Mouse (Mus musculus): ENCODE measurements around the gene Acox2. TPM values are rescaled to one million over a fixed set of nuclear protein-coding genes. Genes with fewer than 3 reads are reported as not detected.

Acox2 gene
- polyA plus RNA-seq, 1 experiment from 2014 or later = 0.47 TPM

- H3K4me2 ChIP-seq = no peak overlapping the region
- no peak overlapping the region for H3K27ac ChIP-seq (ENCODE audit: low read depth)
- H3K27me3 ChIP-seq (ENCODE audit: insufficient read depth, low read length) = no peaks in the 10 kb centered on the region
- 66% methylated on average over 7 of the region's 7 CpGs for WGBS
- TF ChIP-seq CTCF (IDR thresholded peaks at IDR 0.05; ENCODE audit: low read depth) = peak; percentile 49
- no peak for DNase-seq
- no peaks in the 10 kb centered on the region for H3K4me1 ChIP-seq (ENCODE audit: insufficient read depth)
- H3K9ac ChIP-seq = no peak overlapping the region
- no peak overlapping the region for H3K4me3 ChIP-seq (ENCODE audit: low read depth, low read length)
- no peaks in the 10 kb centered on the region for H3K9me3 ChIP-seq (ENCODE audit: low read depth, low read length)
- no peak for ATAC-seq (ENCODE audit: insufficient read depth)
- H3K36me3 ChIP-seq (ENCODE audit: insufficient read depth) = peaks cover 10% of the 10 kb centered on the region; the same call in 1 of the 2 replicates
These were observed 38.8 kb downstream of the Acox2 start for GRCm38 (mm10) chr14:8220306-8220705.

DNA sequence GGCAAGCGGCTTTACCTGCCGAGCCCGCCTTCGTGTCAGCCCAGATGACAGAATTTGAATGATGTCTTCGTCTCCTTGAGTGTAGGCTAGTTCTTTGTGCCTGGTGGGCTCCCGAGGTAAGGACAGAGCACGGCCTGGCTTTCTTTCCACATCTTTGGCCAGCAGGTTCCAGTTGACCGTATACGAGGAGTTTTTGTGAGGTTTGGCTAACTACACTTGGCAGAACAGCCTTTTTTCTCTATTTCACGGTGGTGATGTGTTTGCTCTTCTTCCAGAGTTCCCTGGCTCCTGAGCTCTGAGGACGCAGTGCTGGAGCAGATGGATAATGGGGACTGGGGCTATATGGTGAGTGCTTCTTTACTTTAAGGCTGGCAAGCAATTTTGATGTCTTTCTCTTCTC is 39.3 kb downstream of the Acox2 start:
- WGBS = 68% methylated on average over 11 of the region's 11 CpGs
- Histone ChIP-seq H3K27me3 (ENCODE audit: insufficient read depth, low read length) (no peaks in the 10 kb centered on the region), H3K4me3 (ENCODE audit: low read depth, low read length) (no peak overlapping the region), H3K4me1 (ENCODE audit: insufficient read depth) (no peaks in the 10 kb centered on the region), H3K27ac (ENCODE audit: low read depth) (no peak overlapping the region), H3K36me3 (ENCODE audit: insufficient read depth) (peaks cover 10% of the 10 kb centered on the region; the same call in 1 of the 2 replicates), H3K4me2 (no peak overlapping the region), H3K9me3 (ENCODE audit: low read depth, low read length) (no peaks in the 10 kb centered on the region), H3K9ac (no peak overlapping the region)
- DNase-seq (no peak), ATAC-seq (ENCODE audit: insufficient read depth) (no peak)
- TF ChIP-seq CTCF (IDR thresholded peaks at IDR 0.05; ENCODE audit: low read depth) = no peak

- no peak overlapping the region for H3K4me2 ChIP-seq
- H3K36me3 ChIP-seq (ENCODE audit: insufficient read depth) = peaks cover 8% of the 10 kb centered on the region; the same call in 1 of the 2 replicates
- no peaks in the 10 kb centered on the region for H3K27me3 ChIP-seq (ENCODE audit: insufficient read depth, low read length)
- H3K4me3 ChIP-seq (ENCODE audit: low read depth, low read length) = no peak overlapping the region
- no peak overlapping the region for H3K9ac ChIP-seq
- no peaks in the 10 kb centered on the region for H3K4me1 ChIP-seq (ENCODE audit: insufficient read depth)
- H3K27ac ChIP-seq (ENCODE audit: low read depth) = no peak overlapping the region
- H3K9me3 ChIP-seq (ENCODE audit: low read depth, low read length) = no peaks in the 10 kb centered on the region
- 35% methylated on average over 10 of the region's 10 CpGs for WGBS
- no peak for ATAC-seq (ENCODE audit: insufficient read depth)
- no peak for TF ChIP-seq CTCF (IDR thresholded peaks at IDR 0.05; ENCODE audit: low read depth)
- peak; percentile 15 for DNase-seq
These were observed 40.3 kb downstream of the Acox2 start for GRCm38 (mm10) chr14:8218730-8219380.

DNA sequence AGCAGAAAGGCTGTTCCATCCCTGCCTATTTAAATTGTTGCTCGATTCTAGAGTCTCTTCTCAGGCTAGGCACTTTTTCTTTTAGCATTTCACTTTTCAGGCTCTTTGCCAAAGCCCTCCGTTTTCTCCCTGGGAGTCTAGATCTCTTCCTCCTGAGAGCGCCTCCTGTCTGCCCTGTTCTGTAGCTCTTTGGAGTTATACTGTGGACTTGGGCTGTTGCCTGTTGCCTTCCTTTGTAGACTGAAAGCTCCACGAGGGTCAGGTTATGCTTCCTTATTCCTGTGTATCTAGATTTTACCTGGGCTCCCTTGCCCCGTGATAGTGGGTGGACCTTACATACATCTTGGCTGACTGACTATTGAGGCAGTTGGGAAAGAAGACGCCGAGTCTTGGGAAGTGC is 40.9 kb downstream of the Acox2 start:
- no peaks in the 10 kb centered on the region for H3K9me3 ChIP-seq (ENCODE audit: low read depth, low read length)
- H3K27me3 ChIP-seq (ENCODE audit: insufficient read depth, low read length) = no peaks in the 10 kb centered on the region
- 55% methylated on average over 7 of the region's 7 CpGs for WGBS
- no peaks in the 10 kb centered on the region for H3K4me1 ChIP-seq (ENCODE audit: insufficient read depth)
- 0 out of 2 replicates have a peak, but pooled peaks have one; percentile 7 for TF ChIP-seq CTCF (IDR thresholded peaks at IDR 0.05; ENCODE audit: low read depth)
- no peak for ATAC-seq (ENCODE audit: insufficient read depth)
- H3K27ac ChIP-seq (ENCODE audit: low read depth) = no peak overlapping the region
- no peak for DNase-seq
- no peak overlapping the region for H3K9ac ChIP-seq
- no peak overlapping the region for H3K4me2 ChIP-seq
- H3K4me3 ChIP-seq (ENCODE audit: low read depth, low read length) = no peak overlapping the region
- H3K36me3 ChIP-seq (ENCODE audit: insufficient read depth) = peaks cover 7% of the 10 kb centered on the region; the same call in 1 of the 2 replicates

GRCm38 (mm10) chr14:8216100-8216499 is 43.1 kb downstream of the Acox2 start:
- Histone ChIP-seq H3K9me3 (ENCODE audit: low read depth, low read length) (no peaks in the 10 kb centered on the region), H3K9ac (no peak overlapping the region), H3K4me1 (ENCODE audit: insufficient read depth) (no peaks in the 10 kb centered on the region), H3K4me2 (peak overlapping the region; percentile 91), H3K4me3 (ENCODE audit: low read depth, low read length) (peak overlapping the region; percentile 68; the same call in 1 of the 2 replicates), H3K27ac (ENCODE audit: low read depth) (no peak overlapping the region), H3K27me3 (ENCODE audit: insufficient read depth, low read length) (no peaks in the 10 kb centered on the region), H3K36me3 (ENCODE audit: insufficient read depth) (no peaks in the 10 kb centered on the region)
- no peak for TF ChIP-seq CTCF (IDR thresholded peaks at IDR 0.05; ENCODE audit: low read depth)
- no peak for DNase-seq
- no peak for ATAC-seq (ENCODE audit: insufficient read depth)
- 67% methylated on average over 5 of the region's 5 CpGs for WGBS

GRCm38 (mm10) chr14:8215208-8215778 is 43.9 kb downstream of the Acox2 start:
- ATAC-seq (ENCODE audit: insufficient read depth) (no peak), DNase-seq (peak; percentile 46)
- Histone ChIP-seq H3K4me2 (peak overlapping the region; percentile 91), H3K27me3 (ENCODE audit: insufficient read depth, low read length) (no peaks in the 10 kb centered on the region), H3K4me3 (ENCODE audit: low read depth, low read length) (peak overlapping the region; percentile 68), H3K36me3 (ENCODE audit: insufficient read depth) (no peaks in the 10 kb centered on the region), H3K9ac (peak overlapping the region; percentile 29; the same call in 1 of the 2 replicates), H3K27ac (ENCODE audit: low read depth) (no peak overlapping the region), H3K4me1 (ENCODE audit: insufficient read depth) (no peaks in the 10 kb centered on the region), H3K9me3 (ENCODE audit: low read depth, low read length) (no peaks in the 10 kb centered on the region)
- TF ChIP-seq CTCF (IDR thresholded peaks at IDR 0.05; ENCODE audit: low read depth) = no peak
- WGBS = 19% methylated on average over 21 of the region's 21 CpGs
